Mouse (Mus musculus): ENCODE measurements around the gene Dcbld1. TPM values are rescaled to one million over a fixed set of nuclear protein-coding genes. Genes with fewer than 3 reads are reported as not detected.

The Dcbld1 gene
- 1 to 10 TPM; 6.8 to 8.2 (median 7.7) TPM for total RNA-seq (2022)

GRCm38 (mm10) chr10:52233301-52233968 is at the start of gene Dcbld1:
TSS of gene Dcbld1 (plus strand) at chr10:52233619.
- peak; percentile 25 to 38 for DNase-seq (ENCODE audit: low spot score in 2 of 2)

DNA sequence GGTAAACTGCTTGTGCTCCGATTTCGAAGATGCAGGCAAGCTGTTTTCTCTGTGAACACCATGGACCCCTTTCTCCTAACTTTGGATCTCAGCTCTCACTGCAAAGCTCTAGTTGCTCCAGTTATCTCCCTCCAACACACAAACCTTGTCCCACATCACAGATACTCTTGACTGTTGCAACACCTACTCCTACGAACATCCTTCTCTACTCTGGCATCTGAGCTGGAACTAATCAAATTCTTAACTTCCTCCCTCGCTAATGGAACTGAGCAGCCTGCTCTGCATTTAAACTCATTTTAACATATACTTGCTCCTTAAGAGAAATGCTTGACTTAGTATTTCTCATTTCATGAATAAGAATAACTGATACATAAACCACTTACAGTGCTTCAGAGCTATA is 47.5 kb upstream of the Dcbld1 start:
- DNase-seq (ENCODE audit: low spot score in 2 of 2): no peak

GRCm38 (mm10) chr10:52194957-52195852 is 38.2 kb upstream of the Dcbld1 start, which contains the start of gene Ros1:
TSS of gene Ros1 (minus strand) at chr10:52195244.
- DNase-seq (ENCODE audit: low spot score in 2 of 2): no peak

- DNase-seq (ENCODE audit: low spot score in 2 of 2): no peak
Observed at GRCm38 (mm10) chr10:52204006-52204405, 29.4 kb upstream of the Dcbld1 start.

GRCm38 (mm10) chr10:52215267-52215818 is 18.1 kb upstream of the Dcbld1 start:
- DNase-seq (ENCODE audit: low spot score in 2 of 2): no peak

GRCm38 (mm10) chr10:52216797-52217563 is 16.4 kb upstream of the Dcbld1 start:
- peak; percentile 22 to 55 for DNase-seq (ENCODE audit: low spot score in 2 of 2)

GRCm38 (mm10) chr10:52217564-52217934 is 15.9 kb upstream of the Dcbld1 start:
- no peak for DNase-seq (ENCODE audit: low spot score in 2 of 2)

- DNase-seq (ENCODE audit: low spot score in 2 of 2): no peak
Observed at GRCm38 (mm10) chr10:52219600-52219999, 13.8 kb upstream of the Dcbld1 start.

DNA sequence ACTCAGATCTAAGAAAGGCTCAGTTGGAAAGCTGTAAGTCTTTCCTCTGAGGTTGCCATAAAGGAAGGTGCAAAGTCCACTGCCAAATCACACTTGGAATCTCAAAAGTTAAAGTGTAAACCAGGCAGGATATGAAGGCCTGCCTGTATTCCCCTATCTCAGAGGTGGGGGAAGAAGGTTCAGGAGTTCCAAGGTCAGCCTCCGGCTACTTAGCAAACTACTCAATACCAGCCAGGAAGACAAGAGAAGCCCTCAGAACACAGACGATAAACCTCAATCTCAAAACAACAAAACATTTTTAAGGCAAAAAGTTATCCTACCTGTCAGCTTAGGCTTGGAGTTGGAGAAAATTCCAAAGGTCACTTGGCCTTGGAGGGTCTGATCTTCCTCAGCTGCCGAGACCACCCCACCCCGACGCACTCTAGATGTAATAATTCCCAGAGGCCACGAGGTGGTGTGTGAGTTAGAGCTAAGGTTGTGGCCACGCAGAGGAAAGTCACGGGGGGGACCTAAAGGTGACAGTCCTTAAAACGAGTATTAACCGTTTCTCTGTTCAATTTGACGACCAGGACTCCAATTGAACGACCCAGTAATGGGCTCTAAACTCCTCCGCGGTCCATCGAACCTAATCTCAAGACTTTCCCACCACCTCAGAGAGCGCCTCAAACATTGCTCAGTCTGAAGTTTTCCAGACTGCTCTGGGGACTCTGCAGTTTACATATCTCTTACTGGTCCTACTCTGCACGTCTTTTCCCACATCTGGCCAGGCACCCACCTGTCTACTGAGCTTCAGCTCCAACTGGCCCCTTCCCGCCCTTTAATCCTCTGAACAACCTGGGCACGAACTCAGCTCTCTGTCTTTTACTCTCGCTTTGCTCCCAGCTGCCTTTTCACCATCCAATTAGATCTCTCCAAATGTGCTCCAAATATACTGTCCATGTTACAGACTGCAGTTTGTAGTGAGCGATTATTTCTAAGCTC is 933 bp upstream of the Dcbld1 start:
- DNase-seq (ENCODE audit: low spot score in 2 of 2): no peak

DNA sequence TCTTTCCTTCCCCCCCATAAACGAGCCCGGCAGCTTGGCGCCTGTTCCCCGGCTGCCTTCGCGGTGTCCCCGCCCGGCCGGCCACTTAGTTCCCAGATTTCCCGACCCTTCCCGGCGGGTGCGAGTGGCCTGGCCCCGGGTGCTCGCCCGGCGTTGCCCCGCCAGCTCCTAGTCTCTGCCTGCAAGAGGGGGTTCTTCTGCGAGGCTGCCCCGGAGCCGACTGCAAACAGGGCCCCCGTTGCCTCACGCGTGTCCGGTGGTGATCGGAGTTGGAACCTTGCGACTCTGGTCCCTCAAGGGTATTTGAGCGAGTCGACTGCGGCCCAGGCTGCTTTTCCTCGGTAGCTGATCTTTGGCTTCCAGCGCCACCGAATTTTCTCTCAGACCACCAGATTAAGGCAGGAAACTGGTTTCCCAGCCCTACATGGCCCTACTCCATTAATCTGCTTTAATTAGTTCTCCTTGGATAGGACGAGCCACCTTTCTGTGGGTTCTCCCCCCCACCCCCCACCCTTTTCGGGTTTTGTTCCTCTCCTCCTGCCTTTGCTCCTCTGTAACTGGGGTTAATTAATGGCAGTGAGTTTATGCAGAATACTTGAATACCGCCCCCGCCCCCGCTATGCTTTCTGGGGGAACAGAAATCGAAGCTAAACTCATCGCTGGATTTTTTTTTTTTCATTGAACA is 692 bp downstream of the Dcbld1 start:
- DNase-seq (ENCODE audit: low spot score in 2 of 2): peak in 1 of 2 experiments; percentile 11

- DNase-seq (ENCODE audit: low spot score in 2 of 2): no peak
Observed at GRCm38 (mm10) chr10:52234654-52234981, 1.2 kb downstream of the Dcbld1 start.

- DNase-seq (ENCODE audit: low spot score in 2 of 2): no peak
Observed at GRCm38 (mm10) chr10:52235461-52235860, 2.0 kb downstream of the Dcbld1 start.

- DNase-seq (ENCODE audit: low spot score in 2 of 2): no peak
Observed at GRCm38 (mm10) chr10:52242015-52242414, 8.6 kb downstream of the Dcbld1 start.

DNA sequence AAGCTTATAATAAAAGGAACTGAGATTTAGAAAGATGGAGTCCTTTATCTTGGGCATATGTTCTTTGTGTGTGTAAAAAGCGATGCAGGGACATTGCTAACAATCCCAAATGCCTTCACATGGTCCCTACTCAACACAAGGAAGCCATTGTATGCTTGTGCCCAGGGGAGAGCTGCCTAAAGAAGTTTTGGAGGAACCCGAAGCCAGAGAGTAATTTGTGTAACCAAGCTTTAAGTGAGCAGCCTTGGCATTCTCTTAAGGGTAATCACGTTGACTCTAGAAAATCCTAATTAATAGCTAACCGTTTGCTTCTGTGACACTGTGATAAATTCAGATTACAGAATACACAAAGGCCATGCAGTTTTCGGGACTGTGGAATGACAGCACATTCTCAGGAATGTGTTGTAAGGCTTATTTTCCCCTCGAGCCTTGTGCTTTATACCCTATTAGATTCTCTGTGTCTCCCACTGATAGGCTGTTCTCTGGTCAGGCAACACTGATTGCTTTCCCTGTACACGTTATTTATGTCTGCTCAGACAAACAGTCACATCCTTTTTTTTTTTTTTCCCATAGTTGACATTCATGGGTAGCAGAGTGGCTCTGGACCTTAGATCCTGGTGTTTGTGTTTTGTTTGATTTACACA is 9.4 kb downstream of the Dcbld1 start:
- no peak for DNase-seq (ENCODE audit: low spot score in 2 of 2)

DNA sequence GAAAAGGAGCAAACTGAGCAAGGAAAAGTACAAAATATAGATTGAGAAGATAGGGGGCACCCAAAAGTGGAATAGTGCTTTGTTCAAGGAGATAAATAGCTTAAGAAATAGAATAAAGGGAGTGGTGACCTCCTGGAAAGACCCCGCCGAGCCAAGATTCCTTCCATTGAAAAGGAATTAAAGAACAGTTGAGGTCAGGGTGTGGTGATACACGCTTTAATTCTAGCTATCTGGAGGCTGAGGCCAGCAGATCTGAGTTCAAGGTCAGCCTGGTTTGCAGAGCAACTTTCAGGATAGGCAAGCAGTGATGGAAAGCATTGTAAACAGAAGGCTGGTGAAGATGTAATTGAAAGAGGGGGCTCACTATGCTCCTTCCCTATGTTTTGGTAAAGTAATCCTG is 12.8 kb downstream of the Dcbld1 start:
- DNase-seq (ENCODE audit: low spot score in 2 of 2): no peak

DNA sequence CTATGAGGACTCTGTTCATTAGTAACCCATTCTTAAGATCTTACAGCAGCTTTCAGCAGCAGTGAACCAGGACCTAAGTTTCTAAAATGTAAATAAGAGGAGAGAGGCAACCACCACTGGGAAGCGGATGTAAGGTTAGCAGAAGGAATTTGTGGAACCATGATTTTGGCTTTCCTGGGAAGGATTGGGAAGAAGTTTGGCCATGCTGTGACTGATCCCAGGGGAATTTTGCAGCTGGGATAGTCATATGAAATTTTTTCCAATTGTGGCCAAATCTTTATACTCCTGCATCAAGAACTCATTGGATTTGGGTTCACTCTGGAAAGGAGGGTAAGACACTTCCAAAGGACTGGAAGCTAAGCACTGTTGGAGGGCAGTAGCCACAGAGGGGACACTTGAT is 18.8 kb downstream of the Dcbld1 start:
- no peak for DNase-seq (ENCODE audit: low spot score in 2 of 2)

- no peak for DNase-seq (ENCODE audit: low spot score in 2 of 2)
Observed at GRCm38 (mm10) chr10:52253426-52253825, 20.0 kb downstream of the Dcbld1 start.

DNA sequence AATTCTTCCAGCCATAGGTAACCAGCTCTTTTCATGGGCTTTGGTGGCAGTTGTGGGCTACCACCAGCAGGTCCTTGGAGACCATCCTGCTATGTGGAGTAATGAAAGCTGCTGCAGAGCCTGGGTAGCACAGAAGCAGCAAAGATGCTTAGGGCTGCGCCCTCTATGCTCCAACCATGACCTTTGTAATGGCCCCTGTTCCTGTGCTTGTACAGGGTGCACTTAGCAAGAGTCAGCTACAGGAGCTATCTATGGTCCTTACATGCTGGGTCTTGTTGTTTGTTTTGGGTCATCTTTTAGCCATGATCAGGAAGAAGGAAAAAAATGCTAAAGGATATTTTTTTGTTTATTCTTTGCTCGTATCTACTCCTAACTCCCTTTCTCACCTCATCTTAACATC is 24.3 kb downstream of the Dcbld1 start:
- DNase-seq (ENCODE audit: low spot score in 2 of 2): no peak

GRCm38 (mm10) chr10:52258180-52258948 is 24.9 kb downstream of the Dcbld1 start:
- DNase-seq (ENCODE audit: low spot score in 2 of 2): no peak

Data from layer of hippocampus, adult 8-10 months (tissue).